Mouse (Mus musculus) heart, postnatal 4 days (tissue): Measurements from ENCODE around the gene Arhgef28. TPM values are rescaled to one million over a fixed set of nuclear protein-coding genes. Genes with fewer than 3 reads are reported as not detected.

ENCODE experiments used
- DNase-seq: peaks from one replicate; pipeline ENCODE4 v3.0.0; 2021
- total RNA-seq, 2 experiments: library from RNA; stranded (reverse); gene quantifications; 2 replicates each; pipeline ENCODE4 v1.2.3; 2021

The Arhgef28 gene
- total RNA-seq, 2 experiments from 2014 or later, result 7.0 to 9.8 TPM

DNA sequence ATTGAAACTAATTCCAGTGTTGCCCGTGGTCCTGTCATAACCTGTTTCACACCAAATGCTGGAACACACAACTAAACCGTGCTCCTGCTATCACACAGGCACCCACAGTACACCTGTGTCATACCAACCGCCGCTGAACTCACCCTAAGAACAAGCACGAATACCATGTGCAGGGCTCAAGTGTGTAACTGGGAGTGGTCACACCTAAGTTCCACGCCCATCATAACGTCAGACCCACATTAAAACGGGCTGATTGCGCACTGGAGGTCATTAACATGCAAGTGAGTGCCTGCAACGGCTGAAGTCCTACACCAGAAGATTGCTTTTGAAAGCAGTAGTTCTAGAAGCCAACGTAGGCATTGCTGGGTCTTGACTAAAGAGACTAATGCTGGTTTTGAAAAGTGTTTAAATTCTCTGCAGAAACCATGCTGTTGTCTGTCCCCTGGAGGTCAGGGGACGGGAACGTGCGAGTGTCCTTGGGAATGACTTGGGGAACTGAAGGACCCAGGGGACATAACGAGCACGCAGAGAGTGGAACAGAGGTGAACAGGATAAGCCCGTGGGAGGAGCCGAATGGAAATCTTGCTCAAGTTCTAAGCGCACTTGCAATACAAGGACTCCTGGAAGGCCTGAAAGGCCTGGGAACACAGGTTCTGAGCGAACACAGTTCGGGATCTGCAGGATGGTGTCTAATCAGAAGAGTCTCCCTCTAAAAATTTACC is 22.9 kb downstream of the Arhgef28 start:
- DNase-seq, result no peak

DNA sequence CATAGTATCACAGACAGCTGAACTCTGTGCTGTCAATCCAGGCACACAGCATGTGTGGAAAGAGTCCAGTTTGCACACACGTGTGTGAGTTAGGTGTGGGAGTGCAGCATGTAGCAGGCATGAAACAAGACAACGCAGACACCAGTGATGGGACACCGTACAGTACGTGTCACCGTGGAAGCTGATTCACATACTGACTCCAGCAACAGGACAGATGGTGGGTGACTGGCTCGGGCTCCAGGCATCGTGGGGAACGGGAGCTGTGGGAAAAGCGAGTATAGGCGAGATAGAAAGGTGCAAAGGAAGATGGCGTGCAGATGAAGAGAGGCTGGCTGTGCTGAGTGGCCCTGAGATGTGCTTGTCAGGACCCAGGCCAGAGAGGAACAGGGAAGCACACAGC is 23.9 kb downstream of the Arhgef28 start:
- DNase-seq, result no peak

DNA sequence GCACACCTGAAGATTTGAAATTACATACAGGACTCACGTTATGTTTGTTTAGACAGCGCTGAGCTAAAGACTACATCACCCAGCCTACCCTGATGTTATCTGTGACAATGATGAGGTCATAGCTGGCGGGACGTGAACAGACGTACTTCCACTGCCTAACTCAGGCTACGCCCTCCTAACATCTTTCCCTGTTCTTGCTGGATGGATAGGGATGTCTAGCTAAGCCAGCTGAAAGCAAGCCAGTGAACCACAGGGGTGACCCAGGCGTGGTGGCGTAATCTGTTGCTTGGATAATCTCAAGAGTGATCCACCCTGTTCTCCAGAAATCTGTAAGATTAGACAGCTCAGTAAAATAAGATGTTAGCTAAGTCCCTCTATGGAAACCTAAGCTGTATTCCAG is 25.6 kb downstream of the Arhgef28 start:
- no peak for DNase-seq

DNA sequence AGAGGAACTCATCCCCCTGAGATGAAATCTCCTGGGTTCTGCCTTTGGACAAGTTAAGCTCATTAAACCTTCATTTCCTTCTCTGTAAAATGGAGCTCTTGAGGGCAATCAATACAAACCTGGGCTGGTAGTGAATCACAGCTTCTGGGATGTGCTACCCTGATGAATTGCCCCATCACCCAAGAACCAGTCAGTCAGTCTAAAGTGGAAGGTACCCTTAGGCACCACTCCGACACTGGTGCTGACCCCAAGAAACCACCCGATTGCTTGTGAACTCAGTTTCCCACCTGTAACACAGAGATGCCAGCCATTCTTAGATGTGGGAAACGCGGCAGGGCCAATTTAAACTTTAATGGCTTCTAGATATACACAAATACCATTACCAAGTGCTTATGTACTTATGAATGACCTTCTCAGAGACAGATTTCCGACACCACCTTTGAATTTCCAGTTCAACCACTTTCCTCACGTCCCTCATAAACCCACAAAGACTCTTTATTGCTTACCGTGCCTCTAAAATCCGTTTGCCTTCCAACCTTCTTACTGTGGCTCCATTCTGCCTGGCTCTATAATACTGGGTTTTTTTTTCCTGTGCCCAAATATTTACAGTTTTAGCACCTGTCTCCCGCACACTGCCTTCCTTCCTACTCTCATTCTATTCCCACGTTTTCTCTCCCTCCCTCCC is 30.8 kb downstream of the Arhgef28 start:
- no peak for DNase-seq

DNA sequence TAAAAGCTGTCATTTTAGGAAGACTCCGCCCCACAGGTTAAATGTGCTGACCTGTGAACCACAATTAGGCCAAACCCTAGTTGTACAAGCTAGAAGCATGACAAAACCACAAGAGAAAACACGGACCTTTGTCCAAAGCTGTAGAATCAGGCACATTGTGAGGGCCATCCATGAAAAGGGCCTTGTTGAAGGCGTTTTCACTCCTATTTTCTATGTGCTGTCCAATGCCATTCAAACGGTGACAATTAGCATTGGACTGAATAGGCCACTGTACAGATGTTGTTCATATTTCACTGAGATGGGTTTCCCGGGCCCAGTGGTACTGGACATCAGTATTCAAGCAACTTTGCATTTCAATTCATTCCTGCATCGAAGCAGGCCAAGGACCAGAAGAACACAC is 33.2 kb downstream of the Arhgef28 start:
- no peak for DNase-seq

DNA sequence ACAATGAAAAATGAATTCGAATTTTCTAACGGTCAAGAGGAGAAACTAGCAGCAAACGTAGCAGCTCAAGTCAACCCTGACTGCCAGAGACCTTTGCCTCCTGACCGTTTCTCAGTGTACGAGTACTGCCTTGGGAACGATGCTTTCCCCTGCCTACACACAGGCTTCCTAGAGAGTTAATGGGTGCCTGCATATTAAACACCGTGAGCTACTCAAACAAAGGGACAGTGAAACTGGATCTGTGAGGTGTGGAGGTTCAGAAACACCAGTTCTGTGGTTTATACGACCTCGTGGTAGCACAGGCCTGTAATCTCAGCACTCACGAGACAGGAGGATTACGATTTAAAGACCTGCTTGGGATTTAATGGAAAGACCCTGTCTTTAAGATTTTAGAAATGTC is 33.9 kb downstream of the Arhgef28 start:
- DNase-seq, result no peak

DNA sequence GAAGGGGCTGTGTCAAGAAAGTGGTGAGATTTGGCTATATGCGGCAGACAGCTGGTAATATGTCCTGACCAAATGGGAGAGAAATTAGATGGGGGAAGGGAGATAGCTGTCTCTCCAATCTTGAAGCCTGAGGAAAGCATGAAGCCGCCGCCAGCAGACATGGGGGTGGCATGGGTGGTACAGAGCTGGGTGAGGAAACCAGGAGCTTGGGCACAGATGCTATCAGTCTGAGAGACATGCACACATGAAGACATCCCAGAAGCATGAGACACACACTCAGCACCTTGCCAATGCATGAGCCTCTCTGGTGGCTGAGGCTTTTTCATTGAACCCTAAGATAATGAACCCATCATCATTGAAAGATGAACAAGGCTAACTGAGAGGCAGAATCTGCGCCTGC is 34.5 kb downstream of the Arhgef28 start:
- no peak for DNase-seq

DNA sequence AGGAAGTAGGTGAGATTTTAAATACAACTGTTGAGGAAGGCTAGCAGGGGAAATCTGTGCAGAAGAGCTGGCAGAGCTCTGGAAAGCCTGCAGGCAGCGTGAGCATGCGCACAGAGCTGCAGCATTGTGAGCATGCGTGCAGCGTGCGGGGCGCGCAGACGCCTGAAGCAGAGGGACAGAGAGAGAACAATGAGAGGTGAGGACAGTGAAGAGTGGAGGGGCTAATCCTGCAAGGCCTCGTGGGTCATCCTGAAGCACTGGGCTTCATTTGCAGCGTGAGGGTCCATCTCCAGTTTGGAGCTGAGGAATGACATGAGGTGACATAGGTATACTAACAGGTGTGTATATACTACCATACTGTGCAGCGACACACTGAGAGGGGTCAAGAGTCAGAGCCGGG is 35.0 kb downstream of the Arhgef28 start:
- no peak for DNase-seq

DNA sequence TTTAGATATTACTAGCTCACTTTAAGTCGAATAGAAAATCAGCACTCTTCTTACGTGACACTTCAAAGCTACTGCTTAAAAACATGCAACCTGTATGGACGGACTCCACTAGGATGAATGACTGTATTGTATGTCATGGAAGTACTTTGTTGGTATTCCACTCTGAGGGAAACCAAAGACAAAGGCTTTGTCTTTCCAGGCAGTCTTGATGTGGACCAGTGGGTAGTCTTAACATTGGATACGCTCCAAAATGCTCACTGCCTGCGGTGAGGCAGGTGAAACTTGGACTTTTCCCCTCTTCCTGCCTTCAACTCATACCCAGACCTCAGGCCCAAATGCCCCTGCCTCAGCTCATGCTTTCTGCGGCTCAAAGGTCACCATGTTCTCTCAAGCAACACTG is 41.4 kb downstream of the Arhgef28 start:
- no peak for DNase-seq

DNA sequence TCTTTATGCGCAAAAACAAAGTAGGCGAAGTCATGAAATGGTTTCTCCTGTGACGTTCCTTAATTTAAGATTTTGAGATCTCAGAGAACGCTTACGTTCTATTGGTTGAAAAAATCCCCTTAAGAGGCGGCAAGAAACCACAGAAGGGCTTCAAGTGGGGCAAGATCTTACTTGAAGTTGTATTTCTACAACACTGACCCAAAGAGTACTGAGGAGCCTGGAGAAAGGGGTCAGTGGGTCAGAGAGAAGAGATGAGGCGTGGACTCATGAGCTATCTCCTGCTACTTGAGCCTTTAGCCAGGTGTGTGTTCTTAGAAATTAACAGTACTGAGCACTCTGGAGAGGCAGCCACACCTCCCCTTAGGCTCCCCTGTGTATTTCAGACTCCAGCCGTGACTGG is 44.7 kb downstream of the Arhgef28 start:
- no peak for DNase-seq

DNA sequence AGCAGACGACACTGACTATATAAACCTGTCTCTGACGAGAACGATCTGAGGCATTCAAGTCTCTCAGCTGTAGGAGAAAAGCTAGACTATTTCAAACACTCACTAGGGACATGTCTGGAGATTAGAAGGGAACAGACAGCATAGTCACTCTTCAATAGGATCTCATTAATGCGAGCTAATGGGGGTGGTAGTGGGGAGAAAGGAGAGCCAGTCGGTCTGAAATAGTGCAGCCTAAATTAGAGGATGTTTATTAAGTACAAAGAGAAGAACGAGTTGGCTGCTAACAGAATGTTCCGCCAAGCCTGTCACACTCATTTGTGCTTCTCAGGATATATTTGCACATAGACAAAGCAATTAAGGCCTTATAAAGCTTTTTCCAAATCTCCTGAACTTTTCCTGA is 49.6 kb downstream of the Arhgef28 start:
- DNase-seq, result no peak

DNA sequence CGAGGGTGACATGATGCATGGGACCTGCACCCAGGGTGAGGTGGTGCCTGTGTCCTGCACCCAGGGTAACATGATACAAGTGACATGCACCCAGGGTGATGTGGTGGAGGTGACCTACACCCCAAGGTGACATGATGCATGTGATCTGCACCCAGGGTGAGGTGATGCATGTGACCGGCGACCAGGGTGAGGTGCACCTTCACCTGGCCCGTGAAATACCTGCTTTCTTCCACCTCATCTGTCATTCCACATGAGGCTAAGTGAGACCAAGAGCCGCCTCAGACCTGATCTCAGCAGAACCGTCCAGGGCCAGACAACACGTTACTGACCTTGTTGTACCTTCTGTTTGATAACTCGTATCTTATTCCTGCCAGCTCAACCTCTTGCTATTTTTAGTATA is 53.5 kb downstream of the Arhgef28 start:
- DNase-seq, result no peak

DNA sequence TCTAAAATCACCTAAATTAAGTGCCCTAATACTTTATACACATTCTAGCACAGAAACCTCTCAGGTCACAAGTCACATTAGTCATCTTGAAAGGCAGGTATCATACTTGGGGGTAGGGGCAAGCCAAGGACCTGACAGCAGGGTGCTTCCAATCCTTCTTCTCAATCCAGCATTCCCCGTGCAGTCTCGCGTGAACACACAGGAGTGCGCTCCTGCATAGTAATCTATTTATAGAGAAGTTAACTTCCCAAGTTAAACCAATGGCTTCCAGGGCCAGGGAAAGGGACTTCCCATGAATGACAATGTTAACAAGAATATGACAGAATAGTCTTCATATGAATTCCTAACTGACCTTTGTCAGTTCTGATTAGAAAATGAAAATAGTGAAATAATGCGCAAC is 58.7 kb downstream of the Arhgef28 start:
- DNase-seq, result no peak

DNA sequence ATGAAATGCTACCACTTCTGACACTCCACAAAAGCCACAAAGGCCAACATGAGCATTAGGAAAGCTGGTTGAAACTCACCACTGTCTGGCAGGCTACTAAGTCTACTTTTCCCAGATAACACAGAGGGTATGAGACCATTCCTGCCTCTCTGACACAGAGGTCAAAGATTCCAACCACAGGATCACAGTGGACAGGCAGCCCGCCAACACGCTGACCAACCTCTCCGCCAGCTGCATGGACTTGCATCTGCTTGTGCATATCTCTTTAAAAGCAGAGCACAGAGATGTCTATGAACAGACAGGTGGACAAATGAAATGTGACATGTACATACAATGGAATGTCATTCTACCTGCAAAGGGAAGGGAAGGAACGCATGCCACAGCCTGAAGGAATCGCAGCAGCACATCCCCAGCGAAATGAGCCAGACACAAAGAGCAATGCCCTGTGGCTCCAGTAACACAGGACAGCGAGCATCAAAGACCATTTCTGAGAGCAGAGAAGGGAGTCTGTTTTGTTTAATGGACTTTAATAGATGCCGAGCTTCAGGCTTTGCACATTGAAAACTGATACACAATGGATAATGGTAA is 59.6 kb downstream of the Arhgef28 start:
- no peak for DNase-seq

DNA sequence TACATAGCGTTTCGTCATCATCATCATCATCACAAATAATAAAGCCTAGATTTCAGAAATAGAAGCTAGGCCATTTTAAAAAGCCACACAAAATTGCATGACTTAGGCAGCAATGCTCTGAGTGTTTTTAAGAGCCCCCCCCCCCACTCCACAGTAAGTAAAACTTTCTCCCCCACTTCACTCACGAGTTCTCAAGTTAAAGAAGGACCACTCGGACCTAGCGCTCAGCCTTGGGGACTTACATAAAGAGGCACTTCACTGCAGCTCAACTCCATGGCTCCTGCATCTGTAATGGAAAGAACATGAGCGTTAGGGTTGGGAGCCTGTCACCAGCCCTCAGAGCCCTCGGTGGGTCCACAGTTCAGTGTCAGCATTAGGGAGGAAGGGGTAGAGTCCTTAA is 60.9 kb downstream of the Arhgef28 start:
- DNase-seq, result no peak

DNA sequence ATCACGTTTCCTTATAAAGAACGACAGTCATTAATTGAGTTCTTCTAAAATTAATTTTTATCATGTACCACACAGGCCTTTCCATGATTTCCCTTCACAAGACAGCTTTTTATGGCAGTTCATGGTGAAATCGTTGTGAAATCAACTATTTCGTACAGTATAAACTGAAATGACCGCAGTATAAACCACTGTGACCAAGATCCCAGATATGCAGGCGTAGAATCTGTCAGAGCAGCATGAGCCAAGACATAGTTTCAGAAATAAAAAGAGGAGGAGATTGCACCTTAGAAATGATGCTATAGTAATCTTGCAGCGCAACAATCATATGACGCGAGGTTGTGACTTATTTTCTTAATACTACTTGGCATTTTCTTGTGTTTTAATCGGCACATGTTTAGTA is 63.2 kb downstream of the Arhgef28 start:
- no peak for DNase-seq

DNA sequence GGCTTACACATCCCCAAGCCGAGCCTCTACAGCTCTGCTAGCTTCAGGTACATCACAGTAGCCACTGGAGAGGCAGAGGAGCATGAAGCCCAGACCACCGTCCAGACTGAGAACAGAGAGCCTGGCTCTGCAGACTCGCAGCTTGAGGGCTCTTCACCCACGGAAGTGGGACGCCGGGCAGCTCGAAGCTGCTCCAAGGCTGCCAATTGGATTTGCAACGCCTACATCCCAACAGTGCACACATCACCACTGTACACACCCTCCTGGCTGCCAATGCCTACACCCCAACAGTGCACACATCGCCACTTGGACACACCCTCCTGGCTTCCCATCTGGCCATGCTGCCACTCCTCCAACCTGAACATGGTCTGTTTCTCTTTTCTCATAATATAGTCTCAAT is 65.6 kb downstream of the Arhgef28 start:
- no peak for DNase-seq

DNA sequence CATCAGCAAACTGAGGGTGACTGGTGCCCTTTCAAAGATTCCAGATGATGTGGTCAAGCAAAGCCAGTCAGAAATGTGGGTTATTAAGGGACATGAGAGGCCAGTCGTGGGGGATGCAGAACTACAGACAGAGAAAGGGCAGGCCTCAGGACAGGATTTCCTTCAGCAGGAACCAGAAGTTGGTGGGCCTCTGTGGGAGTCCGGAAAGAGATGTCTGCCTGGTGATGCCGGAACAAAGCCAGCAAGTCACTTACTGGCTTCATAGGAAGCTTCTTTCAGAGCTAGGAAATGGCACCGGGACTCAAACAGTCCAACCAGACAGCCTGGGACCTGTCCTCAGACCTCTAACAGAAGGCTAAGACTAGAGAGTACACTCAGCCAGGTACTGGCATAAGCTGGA is 67.5 kb downstream of the Arhgef28 start:
- DNase-seq, result no peak

DNA sequence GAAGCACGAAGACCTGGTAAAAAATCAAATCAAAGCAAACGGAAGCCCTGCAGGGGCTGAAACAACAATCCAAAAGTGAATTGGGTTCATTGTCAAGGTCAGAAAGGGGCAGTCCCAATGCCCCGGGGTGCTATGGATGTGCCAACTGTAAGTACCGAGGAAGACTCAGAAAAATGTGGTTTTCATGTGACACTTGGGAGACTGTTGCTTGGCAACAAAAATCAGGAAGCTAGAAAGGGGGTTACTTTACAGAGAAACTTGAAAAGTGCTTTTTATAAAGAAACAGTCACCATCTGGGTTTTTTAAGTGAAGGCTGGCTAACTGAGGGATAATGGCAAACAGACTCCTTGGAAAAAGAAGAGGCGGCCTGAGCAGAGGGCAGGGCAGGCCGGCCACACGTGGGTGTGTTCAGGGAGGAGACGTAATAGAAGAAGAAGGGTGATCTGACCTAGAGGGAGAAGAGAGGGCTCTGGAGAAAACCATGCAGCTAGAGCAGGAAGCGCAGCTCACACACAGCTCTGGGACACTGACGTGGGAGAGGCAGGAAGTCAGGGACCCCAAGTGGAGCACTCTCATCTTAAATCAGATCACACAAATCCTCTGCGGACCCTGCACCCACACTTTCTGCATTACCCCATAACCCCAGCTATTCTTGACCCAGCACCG is 70.2 kb downstream of the Arhgef28 start:
- DNase-seq, result no peak

DNA sequence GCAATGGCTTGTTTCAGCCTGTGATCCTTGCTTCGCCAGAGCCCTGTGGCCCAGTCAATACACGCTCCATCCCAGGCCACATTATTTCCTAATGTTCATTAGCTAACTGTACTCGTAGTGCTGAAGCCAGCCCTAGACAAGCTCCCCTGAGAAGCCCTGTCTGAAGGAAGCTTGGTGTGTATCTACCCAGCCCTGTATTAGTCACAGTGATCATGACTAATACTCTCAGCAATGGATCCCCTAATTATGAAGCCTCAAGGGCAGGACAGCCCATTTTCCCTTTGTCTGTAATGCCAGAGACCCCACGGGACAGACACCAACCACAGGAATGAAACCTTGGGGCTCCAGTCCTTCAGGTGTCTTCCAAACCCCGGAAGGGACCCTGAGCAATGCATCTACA is 73.3 kb downstream of the Arhgef28 start:
- no peak for DNase-seq

DNA sequence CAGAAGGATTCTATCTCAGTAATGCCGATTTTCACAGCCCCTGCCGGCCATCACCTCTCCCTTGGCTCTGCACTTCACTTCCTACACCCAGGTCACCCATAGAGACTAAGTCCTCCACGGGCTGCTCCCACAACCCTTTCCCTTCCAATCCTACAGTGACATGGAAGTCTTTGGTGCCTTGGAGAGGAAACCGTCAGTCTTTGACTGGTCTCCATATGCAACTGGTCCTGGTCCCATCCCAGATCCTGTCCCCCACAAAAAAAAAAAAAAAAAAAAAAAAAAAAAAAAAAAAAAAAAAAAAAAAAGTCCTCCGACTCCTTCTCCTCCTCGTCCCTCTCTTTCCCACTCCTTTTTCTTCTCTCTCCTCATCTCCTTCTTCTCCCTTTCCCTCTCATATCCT is 74.0 kb downstream of the Arhgef28 start:
- no peak for DNase-seq

DNA sequence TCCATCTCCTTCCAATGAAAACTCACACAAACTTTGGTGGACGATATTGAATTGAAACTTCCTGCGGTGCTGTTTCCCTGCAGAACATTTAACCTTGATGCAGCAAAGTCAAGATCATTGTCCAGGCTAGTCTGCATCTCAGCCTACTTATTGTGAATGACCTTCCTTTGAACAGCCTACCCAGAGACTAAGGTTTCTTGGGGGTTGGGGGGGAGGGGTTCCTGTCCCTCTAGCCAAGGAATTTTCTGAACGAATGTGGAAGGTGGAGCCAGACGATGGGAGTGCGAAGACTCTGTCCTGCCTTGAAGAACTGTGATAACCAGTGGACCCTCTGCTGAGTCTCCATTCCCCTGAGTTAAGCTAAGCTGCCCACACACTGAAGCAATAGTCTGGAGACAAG is 80.6 kb downstream of the Arhgef28 start:
- no peak for DNase-seq

DNA sequence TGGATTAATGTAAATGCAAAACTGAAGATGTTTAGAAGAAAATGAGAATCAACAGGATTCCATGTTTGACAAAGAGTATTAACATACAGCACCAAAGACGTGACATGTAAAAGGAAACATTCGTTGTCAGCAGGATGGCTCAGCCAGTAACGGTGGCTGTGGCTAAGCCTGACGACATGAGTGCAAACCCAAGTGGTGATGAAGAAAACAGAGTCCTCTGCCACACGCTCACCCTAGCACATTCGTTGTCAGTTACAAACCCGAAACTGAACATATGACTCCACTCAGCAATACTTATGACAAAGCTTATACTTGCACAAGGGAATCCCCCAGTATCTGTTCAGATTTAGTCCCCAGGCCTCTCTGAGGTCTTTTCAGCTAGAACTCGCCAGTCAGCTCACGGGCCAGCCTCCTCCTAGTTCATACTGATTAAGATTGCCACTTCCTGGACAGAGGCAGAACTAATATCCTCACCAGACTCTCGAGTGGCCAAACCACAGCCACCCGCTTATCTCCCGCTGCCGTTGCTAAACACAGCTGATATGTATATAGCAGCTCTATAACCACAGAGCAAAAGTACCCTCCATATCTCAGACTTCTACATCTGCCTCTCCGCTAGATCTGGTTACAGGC is 82.0 kb downstream of the Arhgef28 start:
- no peak for DNase-seq
